ENCODE assay signal across 18 mouse cellular contexts in the genomic region with DNA sequence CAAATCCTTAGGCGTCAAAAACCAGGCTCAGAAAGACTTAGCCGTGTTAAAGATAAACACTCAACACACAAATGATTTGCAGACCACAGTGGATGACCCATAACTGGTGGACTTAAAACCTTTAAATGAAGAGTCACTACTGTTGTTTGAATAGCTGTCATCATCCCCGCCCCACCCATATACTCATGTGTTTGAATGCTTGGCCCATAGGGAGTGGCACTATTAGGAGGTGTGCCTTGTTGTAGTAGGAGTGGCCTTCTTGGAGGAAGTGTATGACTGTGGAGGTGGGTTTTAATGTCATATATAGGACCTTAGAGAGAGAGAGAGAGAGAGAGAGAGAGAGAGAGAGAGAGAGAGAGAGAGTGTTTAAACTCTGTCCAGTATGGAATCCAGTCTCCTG. TPM values are rescaled to one million over a fixed set of nuclear protein-coding genes. Genes with fewer than 3 reads are reported as not detected.
"Had no signal": no experiment of that assay in that cellular context is flagged by ENCODE, and none has a peak within 500 bp of the region (broad histone marks: within the 10 kb centered on the region; RNA-seq: fewer than 3 reads in every experiment).

No protein-coding gene starts in this region.

- H3K36me3 ChIP-seq: lung, embryonic 15.5 days; neural tube, embryonic 12.5 days; neural tube, embryonic 15.5 days had no signal

- H3K4me2 ChIP-seq: lung, embryonic 15.5 days; midbrain, embryonic 11.5 days; neural tube, embryonic 12.5 days; neural tube, embryonic 15.5 days had no signal

- H3K9ac ChIP-seq: lung, embryonic 15.5 days; neural tube, embryonic 12.5 days; neural tube, embryonic 15.5 days had no signal

- H3K4me3 ChIP-seq: left cerebral cortex, adult 2 months; lung, embryonic 15.5 days; neural tube, embryonic 12.5 days; neural tube, embryonic 15.5 days had no signal

- H3K4me1 ChIP-seq: lung, embryonic 15.5 days; neural tube, embryonic 15.5 days had no signal

- DNase-seq: kidney, adult 2 months; kidney, postnatal 36 days; layer of hippocampus, postnatal 36 days; lung, adult 18-20 months; lung, postnatal 10 days; lung, postnatal 36 days; midbrain, embryonic 14.5 days; right cerebral cortex, adult 18-20 months; right cerebral cortex, postnatal 25 days; thymus, adult 2 months; thymus, postnatal 14 days had no signal

- H3K27ac ChIP-seq: kidney, postnatal 0 days; left cerebral cortex, adult 2 months; lung, embryonic 15.5 days; neural tube, embryonic 12.5 days; neural tube, embryonic 15.5 days had no signal

- H3K27me3 ChIP-seq: lung, embryonic 15.5 days; neural tube, embryonic 12.5 days; neural tube, embryonic 15.5 days had no signal

- H3K9me3 ChIP-seq: lung, embryonic 15.5 days; neural tube, embryonic 12.5 days; neural tube, embryonic 15.5 days had no signal

RNA-seq across cellular contexts. Expression of a gene that starts 50.2 kb away (rescaled TPM):
- total RNA-seq: megakaryocyte-erythroid progenitor cell, adult 5-6 weeks had no signal
